Mouse (Mus musculus) spleen, adult 12 weeks (tissue): ENCODE measurements around the gene Dact2.

ENCODE experiments used
- DNase-seq: peaks from one replicate; pipeline ENCODE4 v3.0.0; 2022; ENCODE audit warnings: low spot score

Gene Dact2

DNA sequence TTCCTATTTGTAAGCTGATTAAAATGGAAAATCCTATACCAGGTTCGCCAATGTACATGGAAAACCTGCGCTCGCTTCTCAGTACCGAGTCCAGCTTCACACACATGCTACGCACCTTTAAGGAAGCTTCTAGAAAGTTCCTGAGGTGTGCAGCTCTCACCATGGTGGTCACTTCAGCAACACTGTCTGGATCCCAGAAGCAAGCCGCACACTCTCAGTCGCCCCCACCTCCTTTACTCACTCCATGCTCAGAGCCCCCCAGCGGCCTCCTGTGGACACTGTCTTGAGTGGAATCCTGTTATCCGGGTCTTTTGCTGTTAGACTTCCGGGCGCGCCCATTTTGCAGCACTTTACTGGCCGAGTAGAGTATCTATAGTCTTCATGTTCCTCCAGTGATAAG, at the start of gene Dact2:
TSS of gene Dact2 (minus strand) at position 244 of the 400 bp plus-strand sequence.
- no peak for DNase-seq

DNA sequence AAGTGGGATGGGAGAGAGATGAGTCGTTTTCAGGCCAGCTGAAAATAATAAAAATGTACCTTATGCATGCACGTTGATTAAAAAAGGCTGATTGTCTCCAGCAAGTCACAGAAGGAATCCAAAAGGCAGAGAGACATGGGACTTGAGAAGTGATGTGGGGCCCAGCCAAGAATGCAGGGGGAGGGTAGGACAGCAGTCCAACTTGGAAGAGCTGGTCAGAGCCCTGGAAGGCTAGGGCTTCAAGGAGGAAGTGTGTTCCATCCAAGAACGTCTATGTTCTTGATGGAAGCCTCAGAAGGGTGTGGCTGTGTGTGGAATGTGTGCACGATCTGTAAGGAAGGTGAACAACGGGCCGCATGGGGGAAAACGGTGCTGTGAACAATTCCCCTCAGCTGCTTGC, 48.4 kb upstream of the Dact2 start:
- no peak for DNase-seq

GRCm38 (mm10) chr17:14250401-14250800, 46.3 kb upstream of the Dact2 start:
- no peak for DNase-seq

- DNase-seq: no peak
Measured at GRCm38 (mm10) chr17:14249595-14249994, 45.5 kb upstream of the Dact2 start.

- DNase-seq: no peak
Measured at GRCm38 (mm10) chr17:14247931-14248330, 43.8 kb upstream of the Dact2 start.

GRCm38 (mm10) chr17:14246266-14246665, 42.2 kb upstream of the Dact2 start:
- no peak for DNase-seq

GRCm38 (mm10) chr17:14244195-14244965, 40.3 kb upstream of the Dact2 start:
- DNase-seq: no peak

- no peak for DNase-seq
Measured at GRCm38 (mm10) chr17:14242634-14243033, 38.5 kb upstream of the Dact2 start.

GRCm38 (mm10) chr17:14239960-14240359, 35.9 kb upstream of the Dact2 start:
- no peak for DNase-seq

DNA sequence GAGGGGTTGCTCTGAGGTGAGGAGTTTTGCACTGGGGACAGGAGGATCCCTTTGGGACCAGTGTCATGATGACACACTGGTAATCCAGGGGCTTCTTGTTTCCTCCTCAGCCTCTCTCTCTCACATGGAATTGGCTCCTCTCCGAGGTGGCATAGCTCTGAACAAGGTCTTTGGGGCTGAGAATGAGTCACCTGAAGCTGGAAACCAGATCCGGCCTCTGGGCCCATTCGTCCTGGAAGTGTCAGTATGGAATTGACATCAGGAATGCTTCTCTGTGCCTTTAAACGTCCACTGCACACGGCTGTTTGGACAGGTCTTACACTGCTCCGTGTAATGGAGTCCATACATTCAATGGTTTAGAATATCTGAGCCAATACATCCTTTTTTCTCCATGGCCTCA, 33.0 kb upstream of the Dact2 start:
- DNase-seq: no peak

- no peak for DNase-seq
Measured at GRCm38 (mm10) chr17:14234774-14235389, 30.8 kb upstream of the Dact2 start.

GRCm38 (mm10) chr17:14233658-14234057, 29.6 kb upstream of the Dact2 start:
- DNase-seq: no peak

DNA sequence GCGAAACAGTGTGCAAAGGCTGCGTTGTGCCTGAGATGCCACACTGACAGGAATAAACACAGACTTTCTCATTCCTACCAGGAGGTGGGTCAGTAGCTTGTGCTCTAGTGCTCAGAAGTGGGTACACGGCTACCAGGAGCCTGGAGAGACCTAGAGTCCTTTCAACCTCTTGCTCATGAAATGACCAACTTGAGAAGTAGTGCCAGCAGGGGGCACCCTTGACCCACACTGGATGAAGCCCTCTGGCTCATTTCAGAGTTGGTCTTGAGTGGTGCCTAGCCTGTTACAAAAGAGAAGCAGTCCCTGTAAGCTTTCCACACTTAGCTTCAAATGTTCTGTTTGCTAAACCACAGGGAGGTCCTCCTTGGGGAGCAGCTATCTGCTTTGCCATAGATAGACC, 28.5 kb upstream of the Dact2 start:
- no peak for DNase-seq

GRCm38 (mm10) chr17:14230698-14231430, 26.8 kb upstream of the Dact2 start:
- no peak for DNase-seq

DNA sequence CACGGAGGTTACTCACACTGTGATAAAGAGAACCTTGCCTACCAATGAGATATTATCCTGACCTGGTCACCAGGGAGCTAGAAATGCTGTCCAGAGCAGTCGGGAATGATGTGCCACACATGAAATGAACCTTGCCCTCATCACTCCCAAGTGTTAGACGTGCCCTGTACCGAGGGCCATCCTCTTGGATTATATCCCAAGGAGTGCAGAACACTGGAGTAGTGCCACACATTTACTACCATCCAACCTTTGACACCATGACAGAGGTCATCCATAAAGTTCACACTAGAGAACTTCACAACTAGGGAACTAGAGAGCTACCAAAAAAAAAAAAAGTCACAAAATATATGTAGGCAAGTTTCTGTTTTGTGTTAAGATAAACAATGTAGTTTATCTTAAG, 24.3 kb upstream of the Dact2 start:
- no peak for DNase-seq

DNA sequence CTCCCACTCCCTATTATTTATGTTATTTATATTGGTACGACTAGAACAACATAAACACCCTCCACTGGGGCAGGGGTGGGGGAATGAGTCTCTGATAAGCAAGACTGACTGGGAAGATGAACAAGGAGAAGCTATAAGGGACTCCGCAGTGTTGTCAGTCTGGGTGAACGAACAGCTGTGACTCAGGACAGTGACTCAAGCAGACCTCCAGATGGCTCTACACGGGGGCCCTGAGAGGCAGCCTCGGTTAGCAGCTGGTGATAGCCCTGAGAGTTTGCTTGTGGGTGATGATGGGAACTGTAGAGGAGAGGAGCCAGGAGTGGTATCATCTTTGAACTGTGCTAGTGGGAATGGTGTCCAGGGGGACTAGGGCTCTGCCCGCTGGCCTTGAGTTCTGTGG, 23.5 kb upstream of the Dact2 start:
- no peak for DNase-seq

DNA sequence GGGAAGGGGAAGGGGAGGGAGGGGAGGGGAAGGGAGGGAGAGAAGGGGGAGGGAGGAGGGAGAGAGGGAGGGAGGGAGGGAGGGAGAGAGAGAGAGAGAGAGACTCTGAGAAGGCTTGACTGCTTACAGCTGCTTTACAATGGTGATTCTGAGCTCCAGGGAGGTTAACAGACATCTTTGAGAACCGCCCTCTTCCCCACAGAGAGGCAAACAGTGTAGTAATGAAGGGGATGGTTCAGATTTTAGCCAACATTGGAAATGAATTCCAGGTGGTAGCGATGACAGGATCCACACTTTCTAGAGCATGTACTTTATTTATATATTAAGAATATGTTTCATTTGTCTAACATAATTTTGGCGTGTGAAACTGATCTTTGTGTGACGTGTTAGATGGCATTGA, 22.7 kb upstream of the Dact2 start:
- no peak for DNase-seq

DNA sequence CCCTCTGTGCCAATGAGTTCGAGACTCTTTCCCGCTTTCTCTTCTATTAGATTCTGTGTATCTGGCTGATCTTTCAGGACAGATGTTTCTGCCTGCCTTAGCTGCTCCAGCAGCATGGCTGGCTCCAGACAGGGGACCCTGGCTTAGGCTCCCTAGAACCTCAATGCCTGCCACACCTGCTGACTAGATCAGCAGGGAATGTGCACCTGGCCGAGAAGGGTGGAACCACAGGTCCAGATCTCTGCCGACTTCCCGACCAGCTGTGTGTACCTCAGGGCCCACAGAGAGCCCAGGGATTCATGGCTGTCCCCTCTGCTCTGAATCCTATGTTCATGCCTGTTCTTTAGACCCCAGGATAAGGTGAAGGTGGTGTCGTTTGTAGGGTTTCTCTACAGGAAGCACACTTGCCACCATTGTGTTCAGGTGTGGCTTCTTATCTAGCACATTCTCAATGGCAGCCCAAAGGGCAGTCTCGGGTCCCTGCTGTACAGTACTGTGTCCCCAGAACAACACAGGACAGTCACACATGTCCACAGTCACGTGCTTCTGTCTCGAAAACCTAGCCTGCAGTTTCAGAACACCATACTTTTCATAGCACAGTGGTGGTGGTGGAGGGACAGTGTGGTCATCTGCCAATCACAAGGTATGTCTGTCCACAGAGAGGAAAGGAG, 22.0 kb upstream of the Dact2 start:
- DNase-seq: no peak

- DNase-seq: no peak
Measured at GRCm38 (mm10) chr17:14221893-14222615, 17.9 kb upstream of the Dact2 start.

DNA sequence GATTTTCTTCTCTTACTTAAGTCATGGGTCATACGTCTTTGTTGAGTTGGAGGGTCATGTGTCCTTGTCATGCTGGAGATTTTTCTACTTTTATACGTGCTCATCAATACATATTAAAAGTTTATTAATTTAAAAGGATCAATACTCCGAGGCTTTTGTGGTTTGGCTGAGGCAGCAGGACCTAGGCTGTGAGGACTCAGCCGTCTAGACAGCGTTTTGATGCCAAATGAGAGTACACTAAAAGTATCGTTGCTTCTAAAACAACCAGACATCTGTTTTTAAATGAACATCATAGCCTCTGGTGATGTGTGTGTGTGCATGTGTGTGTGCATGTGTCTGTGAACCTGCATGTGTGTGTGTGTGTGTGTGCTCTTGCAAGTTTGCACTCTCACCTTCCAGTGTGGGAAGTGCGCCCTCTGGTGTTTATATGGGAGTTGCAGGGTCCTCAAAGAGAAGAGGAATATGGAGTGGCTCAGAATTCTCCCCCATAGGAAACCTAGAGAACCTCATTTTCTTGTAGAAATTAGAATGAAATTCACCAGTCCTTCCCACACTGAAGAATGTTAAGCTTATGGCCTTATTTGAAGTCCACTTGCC, 16.6 kb upstream of the Dact2 start:
- DNase-seq: no peak

GRCm38 (mm10) chr17:14213976-14214529, 9.9 kb upstream of the Dact2 start:
- no peak for DNase-seq
